ENCODE assay signal across 12 mouse cellular contexts in genomic region chr6:124860511-124860910, GRCm38 (mm10). TPM values are rescaled to one million over a fixed set of nuclear protein-coding genes. Genes with fewer than 3 reads are reported as not detected.
DNase-seq lines count a peak whose midpoint lies in the region; ATAC-seq lines count a peak whose summit lies in the region.
"Had no signal": no experiment of that assay in that cellular context is flagged by ENCODE, and none has a peak within 500 bp of the region (broad histone marks: within the 10 kb centered on the region; RNA-seq: fewer than 3 reads in every experiment).

No protein-coding gene starts in this region.

- no peak overlapping the region for H3K4me2 ChIP-seq in embryonic facial prominence, embryonic 12.5 days (replicated peaks)
- H3K4me2 ChIP-seq in hindbrain, embryonic 12.5 days (replicated peaks), result no peak overlapping the region
- H3K4me2 ChIP-seq in midbrain, embryonic 14.5 days (ENCODE audit: low read length), result peak overlapping the region; percentile 70

- WGBS in heart, embryonic 10.5 days, result 74% methylated on average over 9 of the region's 9 CpGs
- WGBS in embryonic facial prominence, embryonic 12.5 days, result 88% methylated on average over 9 of the region's 9 CpGs
- 75% methylated on average over 9 of the region's 9 CpGs for WGBS in hindbrain, embryonic 12.5 days
- WGBS in midbrain, embryonic 14.5 days, result 68% methylated on average over 9 of the region's 9 CpGs

- H3K4me1 ChIP-seq in heart, embryonic 10.5 days, result peaks cover 75% of the 10 kb centered on the region
- H3K4me1 ChIP-seq in embryonic facial prominence, embryonic 12.5 days, result peaks cover 46% of the 10 kb centered on the region
- peaks cover 81% of the 10 kb centered on the region for H3K4me1 ChIP-seq in hindbrain, embryonic 12.5 days
- H3K4me1 ChIP-seq in midbrain, embryonic 14.5 days (ENCODE audit: control insufficient read depth, insufficient read depth, low read length), result peaks cover 59% of the 10 kb centered on the region

- peaks cover 78% of the 10 kb centered on the region for H3K27me3 ChIP-seq in heart, embryonic 10.5 days (ENCODE audit: insufficient read depth, poor library complexity, severe bottlenecking)
- H3K27me3 ChIP-seq in embryonic facial prominence, embryonic 12.5 days, result peaks cover 5% of the 10 kb centered on the region; the same call in 1 of the 2 replicates
- peaks cover 11% of the 10 kb centered on the region; the same call in 1 of the 2 replicates for H3K27me3 ChIP-seq in hindbrain, embryonic 12.5 days
- H3K27me3 ChIP-seq in midbrain, embryonic 14.5 days (ENCODE audit: control insufficient read depth, insufficient read depth, low read length), result no peaks in the 10 kb centered on the region

- H3K36me3 ChIP-seq in heart, embryonic 10.5 days, result no peaks in the 10 kb centered on the region
- no peaks in the 10 kb centered on the region for H3K36me3 ChIP-seq in embryonic facial prominence, embryonic 12.5 days
- no peaks in the 10 kb centered on the region for H3K36me3 ChIP-seq in hindbrain, embryonic 12.5 days
- H3K36me3 ChIP-seq in midbrain, embryonic 14.5 days (ENCODE audit: control insufficient read depth, insufficient read depth, low read length), result peaks cover 20% of the 10 kb centered on the region
- H3K36me3 ChIP-seq: heart, embryonic 12.5 days had no signal

- H3K27ac ChIP-seq in heart, embryonic 10.5 days, result 0 out of 2 replicates have a peak overlapping the region, but pooled peaks have one; percentile 63
- peak overlapping the region; percentile 37; the same call in 1 of the 2 replicates for H3K27ac ChIP-seq in embryonic facial prominence, embryonic 12.5 days
- peak overlapping the region; percentile 80 for H3K27ac ChIP-seq in hindbrain, embryonic 12.5 days
- peak overlapping the region; percentile 96 for H3K27ac ChIP-seq in midbrain, embryonic 14.5 days (replicated peaks; ENCODE audit: low read depth, low read length)

- DNase-seq in heart, embryonic 10.5 days (ENCODE audit: low spot score), result no peak
- DNase-seq in heart, postnatal 4 days, result no peak
- no peak for DNase-seq in midbrain, embryonic 14.5 days
- DNase-seq in retina, embryonic 14.5 days (ENCODE audit: low spot score), result no peak
- DNase-seq in frontal cortex, postnatal 25 days (ENCODE audit: low spot score in 2 of 2), result no peak
- DNase-seq: gastrocnemius, postnatal 14 days; liver had no signal

- no peaks in the 10 kb centered on the region for H3K9me3 ChIP-seq in heart, embryonic 10.5 days
- no peaks in the 10 kb centered on the region for H3K9me3 ChIP-seq in embryonic facial prominence, embryonic 12.5 days
- H3K9me3 ChIP-seq in hindbrain, embryonic 12.5 days (replicated peaks), result no peaks in the 10 kb centered on the region
- H3K9me3 ChIP-seq in midbrain, embryonic 14.5 days (ENCODE audit: control insufficient read depth, low read length), result no peaks in the 10 kb centered on the region
- H3K9me3 ChIP-seq: heart, embryonic 12.5 days had no signal

- H3K4me3 ChIP-seq in heart, embryonic 10.5 days, result no peak overlapping the region
- H3K4me3 ChIP-seq in embryonic facial prominence, embryonic 12.5 days, result no peak overlapping the region
- H3K4me3 ChIP-seq in hindbrain, embryonic 12.5 days, result no peak overlapping the region
- H3K4me3 ChIP-seq in midbrain, embryonic 14.5 days (replicated peaks; ENCODE audit: low read depth, low read length), result peak overlapping the region; percentile 14; the same call in 1 of the 2 replicates

- ATAC-seq in embryonic facial prominence, embryonic 12.5 days (ENCODE audit: insufficient number of reproducible peaks, insufficient read depth, low FRiP score, low TSS enrichment), result no peak
- ATAC-seq in hindbrain, embryonic 12.5 days (ENCODE audit: low FRiP score), result no peak
- no peak for ATAC-seq in midbrain, embryonic 14.5 days (ENCODE audit: low FRiP score, low TSS enrichment)
- ATAC-seq: inflammation-experienced regulatory T-cells, adult 6 months had no signal

- no peak overlapping the region for H3K9ac ChIP-seq in embryonic facial prominence, embryonic 12.5 days
- peak overlapping the region; percentile 29; the same call in 1 of the 2 replicates for H3K9ac ChIP-seq in hindbrain, embryonic 12.5 days
- peak overlapping the region; percentile 91 for H3K9ac ChIP-seq in midbrain, embryonic 14.5 days (replicated peaks; ENCODE audit: low read length)

RNA-seq across cellular contexts. Expression of gene P3h3, which starts 3.0 kb away (rescaled TPM):
- 10.7 and 13.4 TPM in 2 replicates for polyA plus RNA-seq in heart, embryonic 10.5 days (2016; fragmentation: Nextera tagmentation; extraction: Ambion mirVana)
- total RNA-seq in heart, postnatal 4 days (2021), result 10 to 100 TPM; 30.0 to 31.6 TPM
- 61.7 and 68.9 TPM in 2 replicates for polyA plus RNA-seq in embryonic facial prominence, embryonic 12.5 days (2016; fragmentation: Nextera tagmentation; extraction: Ambion mirVana)
- 34.5 and 39.6 TPM in 2 replicates for polyA plus RNA-seq in hindbrain, embryonic 12.5 days (2016; fragmentation: Nextera tagmentation; extraction: Ambion mirVana)
- polyA plus RNA-seq in midbrain, embryonic 14.5 days (2014; fragmentation: Nextera tagmentation; extraction: Ambion mirVana), result 13.9 and 15.7 TPM in 2 replicates

RNA-seq across cellular contexts. Expression of gene Gpr162, which starts 3.3 kb away (rescaled TPM):
- 1.1 and 1.2 TPM in 2 replicates for polyA plus RNA-seq in heart, embryonic 10.5 days (2016; fragmentation: Nextera tagmentation; extraction: Ambion mirVana)
- total RNA-seq in heart, postnatal 4 days (2021), result 1 to 10 TPM; 5.7 to 7.4 TPM
- polyA plus RNA-seq in embryonic facial prominence, embryonic 12.5 days (2016; fragmentation: Nextera tagmentation; extraction: Ambion mirVana), result 3.4 and 3.6 TPM in 2 replicates
- 11.3 and 12.7 TPM in 2 replicates for polyA plus RNA-seq in hindbrain, embryonic 12.5 days (2016; fragmentation: Nextera tagmentation; extraction: Ambion mirVana)
- polyA plus RNA-seq in midbrain, embryonic 14.5 days (2014; fragmentation: Nextera tagmentation; extraction: Ambion mirVana), result 14.7 and 34.9 TPM in 2 replicates
- total RNA-seq: megakaryocyte-erythroid progenitor cell, adult 5-6 weeks had no signal

RNA-seq across cellular contexts. Expression of gene Gnb3, which starts 20.4 kb away (rescaled TPM):
- polyA plus RNA-seq in heart, embryonic 10.5 days (2016; fragmentation: Nextera tagmentation; extraction: Ambion mirVana), result 2.4 and 5.2 TPM in 2 replicates
- 1 to 10 TPM; 2.6 to 3.9 TPM for total RNA-seq in heart, postnatal 4 days (2021)
- 0.58 and 1.0 TPM in 2 replicates for polyA plus RNA-seq in embryonic facial prominence, embryonic 12.5 days (2016; fragmentation: Nextera tagmentation; extraction: Ambion mirVana)
- polyA plus RNA-seq in hindbrain, embryonic 12.5 days (2016; fragmentation: Nextera tagmentation; extraction: Ambion mirVana), result 0.52 and 0.92 TPM in 2 replicates
- 1.7 and 4.5 TPM in 2 replicates for polyA plus RNA-seq in midbrain, embryonic 14.5 days (2014; fragmentation: Nextera tagmentation; extraction: Ambion mirVana)
- total RNA-seq: megakaryocyte-erythroid progenitor cell, adult 5-6 weeks had no signal

RNA-seq across cellular contexts. Expression of gene Cd4, which starts 27.5 kb away (rescaled TPM):
- 0.05 TPM in 1 of 2 replicates, not detected in the other for polyA plus RNA-seq in heart, embryonic 10.5 days (2016; fragmentation: Nextera tagmentation; extraction: Ambion mirVana)
- under 1 TPM; 0.41 to 0.55 TPM for total RNA-seq in heart, postnatal 4 days (2021)
- polyA plus RNA-seq in embryonic facial prominence, embryonic 12.5 days (2016; fragmentation: Nextera tagmentation; extraction: Ambion mirVana), result 0.09 and 0.39 TPM in 2 replicates
- 0.06 TPM in 1 of 2 replicates, not detected in the other for polyA plus RNA-seq in hindbrain, embryonic 12.5 days (2016; fragmentation: Nextera tagmentation; extraction: Ambion mirVana)
- polyA plus RNA-seq in midbrain, embryonic 14.5 days (2014; fragmentation: Nextera tagmentation; extraction: Ambion mirVana), result 0.11 and 0.27 TPM in 2 replicates
- total RNA-seq: megakaryocyte-erythroid progenitor cell, adult 5-6 weeks had no signal
- polyA plus RNA-seq: heart, embryonic 12.5 days had no signal

RNA-seq across cellular contexts. Expression of gene Cdca3, which starts 31.2 kb away (rescaled TPM):
- 150 and 179 TPM in 2 replicates for polyA plus RNA-seq in heart, embryonic 10.5 days (2016; fragmentation: Nextera tagmentation; extraction: Ambion mirVana)
- 10 to 100 TPM; 77.8 to 82.6 TPM for total RNA-seq in heart, postnatal 4 days (2021)
- polyA plus RNA-seq in embryonic facial prominence, embryonic 12.5 days (2016; fragmentation: Nextera tagmentation; extraction: Ambion mirVana), result 157 and 166 TPM in 2 replicates
- 111 and 120 TPM in 2 replicates for polyA plus RNA-seq in hindbrain, embryonic 12.5 days (2016; fragmentation: Nextera tagmentation; extraction: Ambion mirVana)
- 25.0 and 43.7 TPM in 2 replicates for polyA plus RNA-seq in midbrain, embryonic 14.5 days (2014; fragmentation: Nextera tagmentation; extraction: Ambion mirVana)

Comparison
In these comparisons a context has a peak if more than half of its experiments do, and no peak if none do; other contexts are left out.
1. H3K27ac ChIP-seq: peak in every context shown above with its lines; median percentile 96 in midbrain, embryonic 14.5 days; 80 in hindbrain, embryonic 12.5 days; 63 in heart, embryonic 10.5 days; 37 in embryonic facial prominence, embryonic 12.5 days.